Mouse (Mus musculus): ENCODE results near the gene Ano1.

Ano1 gene

DNA sequence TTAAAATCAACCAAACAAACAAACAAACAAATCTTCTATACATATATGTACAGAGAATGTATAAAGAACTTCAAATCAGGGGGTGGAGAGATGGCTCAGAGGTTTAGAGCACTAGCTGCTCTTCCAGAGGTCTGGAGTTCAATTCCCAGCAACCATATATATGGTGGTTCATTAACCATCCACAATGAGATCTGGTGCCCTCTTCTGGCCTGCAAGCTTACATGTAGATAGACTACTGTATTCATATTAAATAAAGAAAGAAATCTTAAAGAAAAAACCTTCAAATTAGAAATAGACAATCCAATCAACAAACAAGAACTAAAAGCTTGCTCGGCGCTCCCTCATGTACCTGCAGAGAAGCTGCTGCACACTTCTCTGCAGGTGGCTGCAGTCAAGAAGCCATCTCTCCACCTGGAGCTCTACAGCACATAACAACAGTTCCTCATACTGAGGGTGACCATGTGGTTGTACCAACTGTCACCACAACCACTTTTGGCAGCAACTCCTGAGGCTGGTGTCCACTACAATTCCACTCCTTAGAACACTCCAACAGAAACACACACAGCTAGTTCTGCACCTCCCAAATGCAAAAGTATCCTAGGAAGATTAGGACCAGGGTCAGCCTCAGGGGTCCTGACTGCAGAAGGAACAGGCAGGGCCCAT, 201.7 kb downstream of the Ano1 start:
- DNase-seq (ENCODE audit: extremely low spot score, low read depth, low spot score), result no peak

DNA sequence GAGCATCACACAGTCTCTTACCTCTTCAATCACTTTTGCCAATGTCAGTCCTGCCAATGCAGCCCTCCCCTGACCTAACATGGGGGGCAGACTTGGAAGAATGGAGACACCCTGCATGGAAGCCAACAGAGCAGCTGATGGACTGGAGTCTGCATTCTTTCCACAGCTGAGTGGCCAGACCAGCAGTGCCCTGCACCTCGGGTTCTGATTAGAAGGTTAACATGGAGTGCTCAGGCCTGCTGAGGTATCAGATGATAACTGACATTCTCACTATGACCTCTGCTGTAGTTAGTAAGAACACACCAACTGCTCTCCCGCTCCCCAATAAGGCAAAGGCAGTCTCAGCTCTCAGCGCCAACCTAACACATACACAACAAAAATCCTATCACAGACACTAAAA, 206.5 kb downstream of the Ano1 start:
- DNase-seq (ENCODE audit: extremely low spot score, low read depth, low spot score), result no peak

DNA sequence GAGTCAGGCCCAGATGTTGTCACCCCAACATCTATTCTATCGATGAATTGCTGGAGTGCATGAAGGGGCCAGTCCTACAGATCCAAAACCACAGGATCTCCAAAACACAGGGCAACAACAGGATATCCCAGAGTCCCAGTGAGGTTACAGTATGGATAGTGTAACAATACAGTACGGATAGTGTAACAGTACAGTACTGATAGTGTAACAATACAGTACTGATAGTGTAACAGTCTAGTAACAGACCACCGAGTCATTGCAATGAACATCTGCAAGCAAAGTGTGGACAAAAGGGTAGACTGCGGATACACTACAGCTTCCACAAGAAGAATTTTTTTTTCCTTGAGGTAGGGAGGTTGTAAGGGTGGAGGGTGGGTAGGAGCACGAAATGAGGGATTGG, 210.4 kb downstream of the Ano1 start:
- DNase-seq (ENCODE audit: extremely low spot score, low read depth, low spot score), result no peak

- DNase-seq (ENCODE audit: extremely low spot score, low read depth, low spot score), result no peak
These were observed 212.6 kb downstream of the Ano1 start for GRCm38 (mm10) chr7:144539146-144539545.
